Mouse (Mus musculus) liver, embryonic 12.5 days (tissue): ENCODE measurements around the gene Eif4g1. TPM values are rescaled to one million over a fixed set of nuclear protein-coding genes. Genes with fewer than 3 reads are reported as not detected.
A peak's percentile ranks its signal among the peaks of the same experiment; 100 is the strongest.

Experiments
- ATAC-seq: fragments of 200-750 bp; cut with Nextera tagmentation; 2 replicates; pipeline ENCODE4 v1.8.0; 2017; ENCODE audit warnings: moderate number of reproducible peaks, mild to moderate bottlenecking, moderate library complexity
- H3K27ac ChIP-seq: fragments of 300-500 bp; sonication (generic); 2 replicates; pipeline ENCODE4 v1.5.1; 2016; ENCODE audit warnings: mild to moderate bottlenecking
- H3K27me3 ChIP-seq: fragments of 300-500 bp; sonication (generic); replicated peaks from 2 replicates; pipeline ENCODE4 v1.6.1; 2016; ENCODE audit warnings: mild to moderate bottlenecking, moderate library complexity
- H3K36me3 ChIP-seq: fragments of 300-500 bp; sonication (generic); 2 replicates; pipeline ENCODE4 v1.6.1; 2016; ENCODE audit warnings: mild to moderate bottlenecking, moderate library complexity
- H3K4me1 ChIP-seq: fragments of 300-500 bp; sonication (generic); 2 replicates; pipeline ENCODE4 v1.6.1; 2016
- H3K4me2 ChIP-seq: fragments of 300-500 bp; sonication (generic); 2 replicates; pipeline ENCODE4 v1.6.1; 2016; ENCODE audit warnings: mild to moderate bottlenecking, moderate library complexity
- H3K4me3 ChIP-seq: fragments of 300-500 bp; sonication (generic); 2 replicates; pipeline ENCODE4 v1.5.1; 2016; ENCODE audit warnings: mild to moderate bottlenecking, moderate library complexity
- H3K9ac ChIP-seq: fragments of 300-500 bp; sonication (generic); 2 replicates; pipeline ENCODE4 v1.6.1; 2016; ENCODE audit warnings: mild to moderate bottlenecking, moderate library complexity
- H3K9me3 ChIP-seq: fragments of 300-500 bp; sonication (generic); replicated peaks from 2 replicates; pipeline ENCODE4 v1.6.1; 2016; ENCODE audit warnings: mild to moderate bottlenecking, moderate library complexity
- WGBS: fragments of 180-500 bp; shearing (Covaris S2); methylation state at CpG from one replicate; pipeline ENCODE4 v1.1.7; 2016; ENCODE audit not compliant: insufficient replicate concordance; 5-methylcytosine and 5-hydroxymethylcytosine counted together
- polyA plus RNA-seq: library from polyadenylated mRNA; unstranded; fragments of >200 nt; fragmentation: Nextera tagmentation; extraction: Ambion mirVana; gene quantifications from 2 replicates; pipeline ENCODE4 v1.2.1, GENCODE M21; 2016

Eif4g1 gene
- polyA plus RNA-seq, 1 experiment from 2014 or later: 180 TPM

DNA sequence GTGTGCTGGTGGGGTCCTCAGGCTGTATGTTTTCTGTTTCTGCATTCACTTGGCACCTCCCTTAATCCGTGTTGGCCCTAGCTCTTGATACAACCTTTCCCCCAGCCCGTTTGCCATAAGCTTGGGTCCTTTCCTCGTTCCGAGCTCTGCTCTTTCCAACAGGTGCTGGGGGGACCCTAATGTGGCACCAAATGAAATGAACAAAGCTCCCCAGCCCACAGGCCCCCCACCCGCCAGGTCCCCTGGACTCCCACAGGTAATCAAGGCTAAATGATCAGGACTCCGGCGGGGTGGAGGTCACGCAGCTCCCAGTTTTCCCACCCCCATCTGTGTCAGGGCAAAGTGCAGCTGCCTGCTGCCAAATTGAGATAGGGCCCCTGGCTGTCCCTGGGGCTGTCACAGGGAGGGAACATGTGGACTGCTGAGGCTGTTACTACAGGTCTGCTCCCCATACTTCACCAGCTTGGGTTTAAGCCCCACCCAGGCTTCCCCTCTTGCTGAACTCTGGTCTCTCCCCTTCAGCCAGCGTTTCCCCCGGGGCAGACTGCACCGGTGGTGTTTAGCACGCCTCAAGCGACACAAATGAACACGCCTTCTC is 5.7 kb downstream of the Eif4g1 start:
- WGBS: 3% methylated on average over 14 of the region's 14 CpGs
- ATAC-seq: peak; percentile 80

DNA sequence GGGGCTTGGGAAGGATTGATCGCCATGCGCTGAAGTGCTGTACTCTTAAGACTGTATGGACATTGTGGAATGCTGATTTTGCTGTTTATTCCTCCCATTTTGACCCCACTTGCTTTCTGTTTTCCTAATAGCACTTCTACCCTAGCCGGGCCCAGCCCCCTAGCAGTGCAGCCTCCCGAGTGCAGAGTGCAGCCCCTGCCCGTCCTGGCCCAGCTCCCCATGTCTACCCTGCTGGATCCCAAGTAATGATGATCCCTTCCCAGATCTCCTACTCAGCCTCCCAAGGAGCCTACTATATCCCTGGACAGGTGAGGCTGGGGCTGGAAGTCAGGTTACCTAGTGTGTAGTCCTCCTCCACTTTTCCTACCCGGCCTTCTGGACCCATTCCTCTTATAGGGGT is 7.1 kb downstream of the Eif4g1 start:
- Histone ChIP-seq H3K27me3 (no peaks in the 10 kb centered on the region), H3K9ac (peak overlapping the region; percentile 99), H3K4me1 (peaks cover 57% of the 10 kb centered on the region), H3K4me3 (peak overlapping the region; percentile 99), H3K4me2 (peak overlapping the region; percentile 89), H3K27ac (peak overlapping the region; percentile 93), H3K9me3 (no peaks in the 10 kb centered on the region), H3K36me3 (peaks cover 63% of the 10 kb centered on the region)
- ATAC-seq: no peak
- WGBS: 79% methylated on average over 6 of the region's 6 CpGs

More for the DNA sequence above, 5.7 kb downstream of the Eif4g1 start:
- H3K27me3 ChIP-seq: no peaks in the 10 kb centered on the region
- H3K36me3 ChIP-seq: peaks cover 49% of the 10 kb centered on the region
- no peaks in the 10 kb centered on the region for H3K9me3 ChIP-seq
- H3K4me3 ChIP-seq: peak overlapping the region; percentile 99
- peak overlapping the region; percentile 93 for H3K27ac ChIP-seq
- peak overlapping the region; percentile 99 for H3K9ac ChIP-seq
- H3K4me2 ChIP-seq: peak overlapping the region; percentile 89
- H3K4me1 ChIP-seq: peaks cover 57% of the 10 kb centered on the region

DNA sequence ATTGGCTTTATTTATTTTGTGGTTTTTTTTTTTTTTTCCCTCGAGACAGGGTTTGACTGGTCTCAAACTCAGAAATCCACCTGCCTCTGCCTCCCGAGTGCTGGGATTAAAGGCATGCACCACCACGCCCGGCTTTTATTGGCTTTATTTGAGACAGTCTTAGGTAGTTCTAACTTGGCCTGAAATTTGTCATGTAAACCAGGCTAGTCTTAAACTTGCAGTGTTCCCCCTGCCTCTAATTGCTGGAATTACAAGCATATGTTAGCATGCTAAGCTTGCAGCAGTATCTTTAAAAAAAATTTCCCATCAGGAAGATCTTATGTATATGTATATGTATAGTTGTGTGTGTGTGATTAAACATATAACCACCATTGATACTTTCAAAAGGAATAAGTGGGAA is 8.6 kb downstream of the Eif4g1 start:
- H3K27ac ChIP-seq: no peak overlapping the region
- H3K9ac ChIP-seq: no peak overlapping the region
- H3K4me3 ChIP-seq: no peak overlapping the region
- no peak overlapping the region for H3K4me2 ChIP-seq
- no peaks in the 10 kb centered on the region for H3K9me3 ChIP-seq
- H3K36me3 ChIP-seq: peaks cover 77% of the 10 kb centered on the region
- H3K27me3 ChIP-seq: no peaks in the 10 kb centered on the region
- peaks cover 54% of the 10 kb centered on the region for H3K4me1 ChIP-seq
- no peak for ATAC-seq
- 75% methylated on average over 4 of the region's 4 CpGs for WGBS

DNA sequence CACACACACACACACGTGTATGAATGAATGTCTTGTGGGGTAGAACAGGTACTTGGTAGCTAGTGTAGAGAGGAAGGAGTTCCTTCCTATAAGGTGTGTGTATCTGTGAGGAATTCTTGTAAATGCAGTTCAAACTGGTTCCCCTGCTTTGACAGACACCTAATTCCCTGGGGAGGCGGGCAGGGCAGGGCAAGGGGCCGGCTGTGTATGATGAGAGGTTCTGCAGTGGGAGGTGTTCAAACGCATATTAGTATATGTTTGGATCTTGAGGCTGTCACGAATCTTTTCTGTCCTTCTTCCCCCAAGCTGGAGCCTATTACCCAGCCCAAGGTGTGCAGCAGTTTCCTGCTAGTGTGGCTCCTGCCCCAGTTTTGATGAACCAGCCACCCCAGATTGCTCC is 9.3 kb downstream of the Eif4g1 start:
- H3K27ac ChIP-seq: peak overlapping the region; percentile 34; the same call in 1 of the 2 replicates
- H3K9me3 ChIP-seq: no peaks in the 10 kb centered on the region
- ATAC-seq: no peak
- no peak overlapping the region for H3K4me3 ChIP-seq
- H3K4me2 ChIP-seq: no peak overlapping the region
- H3K4me1 ChIP-seq: peaks cover 47% of the 10 kb centered on the region
- H3K27me3 ChIP-seq: no peaks in the 10 kb centered on the region
- H3K36me3 ChIP-seq: peaks cover 84% of the 10 kb centered on the region
- H3K9ac ChIP-seq: 0 out of 2 replicates have a peak overlapping the region, but pooled peaks have one; percentile 1
- 82% methylated on average over 5 of the region's 5 CpGs for WGBS

DNA sequence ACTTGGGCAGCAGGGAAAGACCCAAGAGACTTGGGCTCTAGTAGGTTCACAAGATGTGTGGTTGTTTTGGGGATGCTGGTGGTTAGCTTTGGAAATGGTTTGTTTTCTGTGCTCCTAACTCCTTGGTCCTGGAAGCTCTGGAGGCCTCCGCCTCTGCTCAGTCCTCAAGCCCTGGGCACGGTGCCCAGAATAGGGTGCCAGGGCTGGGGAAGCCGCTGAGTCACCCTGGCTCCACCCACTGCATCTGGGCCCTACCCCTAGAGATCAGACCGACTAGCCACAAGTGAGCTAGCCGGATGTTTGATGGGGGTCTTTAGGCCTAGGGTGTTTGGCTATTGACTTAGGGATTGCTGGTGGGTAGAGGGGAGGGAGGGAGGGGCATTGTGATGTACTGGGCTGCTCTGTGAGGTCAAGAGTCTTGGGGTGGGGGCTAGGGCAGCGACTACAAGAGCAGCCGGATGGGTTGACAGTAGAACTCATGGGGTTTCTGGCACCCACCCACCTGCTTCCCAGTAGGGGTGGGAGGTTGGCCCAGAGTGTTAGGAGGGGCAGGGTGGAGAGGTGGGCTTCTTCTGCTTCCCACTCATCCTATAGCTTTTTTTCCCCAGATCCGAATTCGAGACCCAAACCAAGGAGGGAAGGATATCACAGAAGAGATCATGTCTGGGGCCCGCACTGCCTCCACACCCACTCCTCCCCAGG is 10.0 kb downstream of the Eif4g1 start:
- Histone ChIP-seq H3K4me2 (no peak overlapping the region), H3K27me3 (no peaks in the 10 kb centered on the region), H3K9ac (0 out of 2 replicates have a peak overlapping the region, but pooled peaks have one; percentile 1), H3K4me1 (peaks cover 47% of the 10 kb centered on the region), H3K9me3 (no peaks in the 10 kb centered on the region), H3K27ac (peak overlapping the region; percentile 34), H3K36me3 (peaks cover 92% of the 10 kb centered on the region), H3K4me3 (no peak overlapping the region)
- WGBS: 78% methylated on average over 10 of the region's 10 CpGs
- ATAC-seq: no peak

DNA sequence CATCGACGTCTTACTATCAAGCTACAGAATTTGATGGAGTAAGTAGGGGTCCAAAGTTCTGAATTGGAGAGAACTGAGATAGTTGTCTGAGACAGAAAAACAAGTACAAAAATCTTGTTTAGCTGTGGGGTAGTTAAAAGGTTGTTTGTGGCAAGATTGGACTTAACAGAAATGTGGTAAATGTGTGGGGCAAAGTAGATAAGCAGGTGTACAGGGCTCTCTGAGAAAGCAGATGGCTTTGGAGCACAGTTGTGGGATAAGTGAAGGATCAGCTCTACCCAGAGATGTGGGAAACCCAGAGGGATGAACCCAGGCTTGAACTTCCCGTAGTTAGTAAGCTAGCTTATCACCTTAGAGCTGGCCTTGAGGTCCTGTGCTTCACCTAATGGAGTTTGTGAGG is 22.7 kb downstream of the Eif4g1 start:
- ATAC-seq: no peak
- peaks cover 24% of the 10 kb centered on the region for H3K27me3 ChIP-seq
- H3K4me3 ChIP-seq: no peak overlapping the region
- H3K4me1 ChIP-seq: peaks cover 67% of the 10 kb centered on the region
- H3K9me3 ChIP-seq: no peaks in the 10 kb centered on the region
- H3K36me3 ChIP-seq: peaks cover 69% of the 10 kb centered on the region
- WGBS: 56% methylated on average over 3 of the region's 3 CpGs
- H3K4me2 ChIP-seq: no peak overlapping the region
- H3K27ac ChIP-seq: peak overlapping the region; percentile 23; the same call in 1 of the 2 replicates
- no peak overlapping the region for H3K9ac ChIP-seq

DNA sequence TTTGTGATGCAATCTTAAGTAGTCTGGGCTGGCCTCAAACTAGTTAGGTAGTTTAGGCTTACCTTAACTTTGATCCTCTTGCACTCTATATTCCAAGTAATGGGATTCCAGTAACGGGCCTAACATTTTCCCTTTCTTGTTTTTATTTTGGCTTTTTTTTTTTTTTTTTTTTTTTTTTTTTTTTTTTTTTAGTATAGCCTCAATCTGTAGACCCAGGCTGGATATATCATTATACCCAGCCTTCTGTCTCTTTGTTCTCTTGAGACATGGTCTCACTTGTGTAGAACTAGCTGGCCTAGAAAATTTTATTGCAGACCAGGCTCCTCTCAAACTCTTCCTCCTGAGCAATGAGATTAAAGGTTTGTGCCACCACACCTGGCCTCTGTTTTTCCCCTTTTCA is 23.5 kb downstream of the Eif4g1 start:
- H3K9me3 ChIP-seq: no peaks in the 10 kb centered on the region
- H3K4me2 ChIP-seq: no peak overlapping the region
- WGBS: 74% methylated on average over 1 of the region's 1 CpGs
- no peak overlapping the region for H3K9ac ChIP-seq
- no peak overlapping the region for H3K4me3 ChIP-seq
- H3K4me1 ChIP-seq: peaks cover 73% of the 10 kb centered on the region
- no peak for ATAC-seq
- H3K27me3 ChIP-seq: peaks cover 32% of the 10 kb centered on the region
- peaks cover 60% of the 10 kb centered on the region for H3K36me3 ChIP-seq
- no peak overlapping the region for H3K27ac ChIP-seq

DNA sequence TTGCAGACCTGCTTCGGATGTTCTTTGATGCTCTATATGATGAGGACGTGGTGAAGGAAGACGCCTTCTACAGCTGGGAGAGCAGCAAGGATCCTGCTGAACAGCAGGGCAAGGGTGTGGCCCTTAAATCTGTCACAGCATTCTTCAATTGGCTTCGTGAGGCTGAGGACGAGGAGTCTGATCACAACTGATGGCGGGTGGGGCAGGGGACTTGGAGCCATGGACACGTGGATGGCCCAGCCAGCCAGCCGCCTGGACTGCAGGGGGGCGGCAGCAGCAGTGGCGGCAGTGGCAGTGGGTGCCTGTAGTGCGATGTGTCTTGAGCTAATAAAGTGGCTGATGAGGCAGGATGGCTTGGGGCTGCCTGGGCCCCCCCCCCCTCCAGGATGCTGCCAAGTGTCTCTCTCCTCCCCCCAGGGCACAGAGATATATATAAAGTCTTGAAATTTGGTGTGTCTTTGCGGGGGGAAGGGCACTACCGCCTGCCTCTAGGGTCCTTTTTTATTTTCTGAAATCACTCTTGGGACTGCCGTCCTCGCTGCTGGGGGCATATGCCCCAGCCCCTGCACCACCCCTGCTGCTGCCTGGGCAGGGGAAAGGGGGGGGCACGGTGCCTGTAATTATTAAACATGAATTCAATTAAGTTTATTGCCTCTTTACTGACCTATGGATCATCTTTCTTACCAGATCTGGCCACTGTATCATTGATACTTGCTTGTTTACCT is 24.3 kb downstream of the Eif4g1 start:
- peak overlapping the region; percentile 98 for H3K4me2 ChIP-seq
- H3K9me3 ChIP-seq: no peaks in the 10 kb centered on the region
- H3K4me3 ChIP-seq: peak overlapping the region; percentile 70
- peak overlapping the region; percentile 49; the same call in 1 of the 2 replicates for H3K27ac ChIP-seq
- peaks cover 52% of the 10 kb centered on the region for H3K36me3 ChIP-seq
- WGBS: 59% methylated on average over 16 of the region's 16 CpGs
- no peak overlapping the region for H3K9ac ChIP-seq
- no peak for ATAC-seq
- peaks cover 73% of the 10 kb centered on the region for H3K4me1 ChIP-seq
- H3K27me3 ChIP-seq: peaks cover 40% of the 10 kb centered on the region

DNA sequence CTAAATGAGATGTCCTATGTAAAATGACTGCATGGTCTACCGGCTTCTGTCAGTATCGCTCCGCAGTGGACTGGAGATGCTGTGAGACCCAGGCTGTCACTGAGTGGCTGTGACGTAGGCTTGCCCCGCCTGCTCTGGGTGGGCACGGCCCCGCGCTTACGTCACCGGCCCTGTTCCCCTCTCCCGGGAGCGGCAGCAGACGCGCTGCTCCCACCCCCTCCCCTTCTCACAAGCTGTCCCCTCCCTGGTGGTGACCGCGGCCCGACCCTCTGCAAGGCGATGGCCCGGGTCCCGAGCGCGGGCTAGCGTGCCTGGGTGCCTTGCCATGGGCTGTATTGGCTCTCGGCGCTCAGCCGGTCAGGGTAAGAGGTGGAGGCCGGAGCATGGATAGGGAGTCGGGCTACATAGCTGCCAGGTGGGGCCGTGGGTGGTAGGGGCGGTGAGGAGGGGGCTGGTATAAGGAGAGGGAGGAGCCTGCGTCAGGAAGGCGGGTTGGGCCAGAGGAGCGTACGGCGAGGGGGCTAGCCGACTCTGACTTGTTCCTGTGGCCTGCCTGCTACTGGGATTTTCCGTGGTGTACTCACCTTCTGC is 25.1 kb downstream of the Eif4g1 start, which contains the start of gene Fam131a:
TSS of gene Fam131a (plus strand) at position 131 of the 591 bp plus-strand sequence.
- peak within 1 kb of the TSS; percentile 98 for H3K4me2 ChIP-seq
- no peaks in the 10 kb centered on the region for H3K9me3 ChIP-seq
- H3K27me3 ChIP-seq: peaks cover 46% of the 10 kb centered on the region
- H3K4me1 ChIP-seq: peaks cover 72% of the 10 kb centered on the region
- peak within 1 kb of the TSS; percentile 82 for H3K9ac ChIP-seq
- H3K27ac ChIP-seq: peak within 1 kb of the TSS; percentile 76
- peaks cover 44% of the 10 kb centered on the region for H3K36me3 ChIP-seq
- 1% methylated on average over 36 of the region's 37 CpGs for WGBS
- ATAC-seq: peak; percentile 92
- H3K4me3 ChIP-seq: peak within 1 kb of the TSS; percentile 70

DNA sequence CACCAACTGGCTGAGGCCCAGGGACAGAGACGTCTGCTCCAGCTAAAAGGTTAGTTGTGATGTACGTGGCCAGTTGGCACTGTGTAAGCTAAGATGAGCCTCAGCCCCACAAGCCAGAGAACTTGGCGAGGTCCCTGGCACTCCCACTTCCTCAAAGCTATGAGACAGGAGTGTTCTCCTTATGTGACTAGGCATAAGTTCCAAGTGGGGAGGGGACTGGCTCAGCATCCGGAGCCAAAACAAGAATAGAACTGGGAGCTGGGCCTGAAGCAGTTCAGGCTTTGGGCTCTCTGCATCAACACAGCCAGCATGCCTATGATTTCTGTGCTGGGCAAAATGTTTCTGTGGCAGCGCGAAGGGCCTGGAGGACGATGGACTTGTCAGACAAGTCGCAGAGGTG is 26.7 kb downstream of the Eif4g1 start:
- Histone ChIP-seq H3K9me3 (no peaks in the 10 kb centered on the region), H3K36me3 (peaks cover 29% of the 10 kb centered on the region), H3K9ac (no peak overlapping the region), H3K4me3 (no peak overlapping the region), H3K27ac (no peak overlapping the region), H3K27me3 (peaks cover 61% of the 10 kb centered on the region), H3K4me1 (peaks cover 56% of the 10 kb centered on the region), H3K4me2 (no peak overlapping the region)
- 69% methylated on average over 8 of the region's 8 CpGs for WGBS
- no peak for ATAC-seq

DNA sequence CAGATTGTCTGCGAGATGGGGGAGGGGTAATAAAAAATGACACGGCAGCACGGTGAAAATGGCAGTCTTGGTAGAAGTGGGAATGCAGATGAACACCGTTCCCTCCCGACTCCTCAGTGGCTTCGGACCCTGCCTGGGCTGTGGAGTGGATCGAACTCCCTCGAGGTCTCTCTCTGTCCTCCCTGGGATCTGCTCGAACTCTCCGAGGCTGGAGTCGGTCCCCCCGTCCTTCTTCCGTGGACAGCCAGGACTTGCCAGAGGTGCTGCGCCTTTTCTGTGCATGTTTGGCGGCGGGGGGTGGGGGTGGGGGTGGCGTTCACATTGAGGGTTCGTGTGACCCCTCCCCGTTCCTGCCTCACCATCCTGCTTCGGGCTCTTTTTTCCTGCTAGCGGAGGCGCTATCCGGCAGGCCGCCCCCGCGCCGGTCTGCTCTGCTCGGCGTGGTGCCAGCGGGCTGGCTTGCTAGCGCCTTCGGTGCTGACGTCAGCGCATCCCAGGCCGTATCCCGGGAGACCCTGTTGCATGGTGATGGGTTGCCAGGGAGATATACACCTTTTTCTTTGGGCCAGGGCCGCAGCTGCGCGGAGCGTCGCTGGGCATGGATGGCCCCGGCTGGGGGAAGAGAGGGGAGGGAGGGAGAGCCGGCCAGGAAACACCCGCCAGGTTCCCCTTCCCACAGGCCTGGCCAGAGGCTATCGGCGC is 27.7 kb downstream of the Eif4g1 start:
- peak overlapping the region; percentile 67 for H3K4me2 ChIP-seq
- no peaks in the 10 kb centered on the region for H3K9me3 ChIP-seq
- H3K9ac ChIP-seq: peak overlapping the region; percentile 40
- H3K4me1 ChIP-seq: peaks cover 46% of the 10 kb centered on the region
- H3K27ac ChIP-seq: no peak overlapping the region
- H3K4me3 ChIP-seq: peak overlapping the region; percentile 39
- 5% methylated on average over 45 of the region's 46 CpGs for WGBS
- H3K27me3 ChIP-seq: peaks cover 66% of the 10 kb centered on the region
- ATAC-seq: no peak
- H3K36me3 ChIP-seq: peaks cover 19% of the 10 kb centered on the region
